Mouse (Mus musculus): ENCODE data around the gene Tspan1. TPM values are rescaled to one million over a fixed set of nuclear protein-coding genes. Genes with fewer than 3 reads are reported as not detected.

Gene Tspan1
- polyA plus RNA-seq, 1 experiment = not detected

GRCm38 (mm10) chr4:116173072-116173471, 5.7 kb upstream of the Tspan1 start, which contains the start of the genes 1700042G07Rik and Gm49337:
TSS of gene 1700042G07Rik (plus strand) at chr4:116173372.
TSS of gene Gm49337 (plus strand) at chr4:116173384.
- Histone ChIP-seq H3K36me3 (ENCODE audit: control insufficient read depth, insufficient read depth, low read length, poor library complexity, severe bottlenecking) (no peaks in the 10 kb centered on the region), H3K9me3 (replicated peaks; ENCODE audit: control insufficient read depth, insufficient read depth, low read length, poor library complexity, severe bottlenecking) (no peaks in the 10 kb centered on the region), H3K27ac (ENCODE audit: insufficient read depth, low read length) (no peak within 1 kb of the TSS), H3K27me3 (ENCODE audit: control insufficient read depth, insufficient read depth, low read length, poor library complexity, severe bottlenecking) (no peaks in the 10 kb centered on the region), H3K9ac (ENCODE audit: low read depth, poor library complexity, severe bottlenecking) (no peak within 1 kb of the TSS), H3K4me3 (ENCODE audit: low read depth, low read length) (no peak within 1 kb of the TSS), H3K4me1 (ENCODE audit: control insufficient read depth, insufficient read depth, low read length) (peaks cover 2% of the 10 kb centered on the region)
- TF ChIP-seq EP300 (IDR thresholded peaks at IDR 0.05; ENCODE audit: insufficient read depth, low read depth, low read length) (no peak), POLR2A (IDR thresholded peaks at IDR 0.05; ENCODE audit: insufficient read depth, low read length) (no peak), CTCF (IDR thresholded peaks at IDR 0.05; ENCODE audit: low read depth, low read length) (no peak)

GRCm38 (mm10) chr4:116169353-116169672, 1.9 kb upstream of the Tspan1 start:
- H3K27ac ChIP-seq (ENCODE audit: insufficient read depth, low read length) = no peak overlapping the region
- no peaks in the 10 kb centered on the region for H3K36me3 ChIP-seq (ENCODE audit: control insufficient read depth, insufficient read depth, low read length, poor library complexity, severe bottlenecking)
- H3K9me3 ChIP-seq (replicated peaks; ENCODE audit: control insufficient read depth, insufficient read depth, low read length, poor library complexity, severe bottlenecking) = no peaks in the 10 kb centered on the region
- TF ChIP-seq POLR2A (IDR thresholded peaks at IDR 0.05; ENCODE audit: insufficient read depth, low read length) (no peak), CTCF (IDR thresholded peaks at IDR 0.05; ENCODE audit: low read depth, low read length) (no peak), EP300 (IDR thresholded peaks at IDR 0.05; ENCODE audit: insufficient read depth, low read depth, low read length) (no peak)
- no peak overlapping the region for H3K4me3 ChIP-seq (ENCODE audit: low read depth, low read length)
- H3K27me3 ChIP-seq (ENCODE audit: control insufficient read depth, insufficient read depth, low read length, poor library complexity, severe bottlenecking) = no peaks in the 10 kb centered on the region
- no peak overlapping the region for H3K9ac ChIP-seq (ENCODE audit: low read depth, poor library complexity, severe bottlenecking)
- peaks cover 4% of the 10 kb centered on the region for H3K4me1 ChIP-seq (ENCODE audit: control insufficient read depth, insufficient read depth, low read length)

GRCm38 (mm10) chr4:116168617-116169352, 1.4 kb upstream of the Tspan1 start:
- H3K27ac ChIP-seq (ENCODE audit: insufficient read depth, low read length) = no peak overlapping the region
- no peaks in the 10 kb centered on the region for H3K36me3 ChIP-seq (ENCODE audit: control insufficient read depth, insufficient read depth, low read length, poor library complexity, severe bottlenecking)
- H3K4me3 ChIP-seq (ENCODE audit: low read depth, low read length) = no peak overlapping the region
- no peaks in the 10 kb centered on the region for H3K9me3 ChIP-seq (replicated peaks; ENCODE audit: control insufficient read depth, insufficient read depth, low read length, poor library complexity, severe bottlenecking)
- peaks cover 5% of the 10 kb centered on the region for H3K4me1 ChIP-seq (ENCODE audit: control insufficient read depth, insufficient read depth, low read length)
- TF ChIP-seq CTCF (IDR thresholded peaks at IDR 0.05; ENCODE audit: low read depth, low read length) = peak; percentile 40
- TF ChIP-seq POLR2A (IDR thresholded peaks at IDR 0.05; ENCODE audit: insufficient read depth, low read length) = no peak
- no peaks in the 10 kb centered on the region for H3K27me3 ChIP-seq (ENCODE audit: control insufficient read depth, insufficient read depth, low read length, poor library complexity, severe bottlenecking)
- H3K9ac ChIP-seq (ENCODE audit: low read depth, poor library complexity, severe bottlenecking) = no peak overlapping the region

GRCm38 (mm10) chr4:116165708-116166407, 1.5 kb downstream of the Tspan1 start:
- TF ChIP-seq POLR2A (IDR thresholded peaks at IDR 0.05; ENCODE audit: insufficient read depth, low read length) (no peak), CTCF (IDR thresholded peaks at IDR 0.05; ENCODE audit: low read depth, low read length) (no peak), EP300 (IDR thresholded peaks at IDR 0.05; ENCODE audit: insufficient read depth, low read depth, low read length) (no peak)
- H3K36me3 ChIP-seq (ENCODE audit: control insufficient read depth, insufficient read depth, low read length, poor library complexity, severe bottlenecking) = 0 out of 2 replicates have a peak, but pooled peaks cover 2% of the 10 kb centered on the region
- no peaks in the 10 kb centered on the region for H3K9me3 ChIP-seq (replicated peaks; ENCODE audit: control insufficient read depth, insufficient read depth, low read length, poor library complexity, severe bottlenecking)
- H3K27ac ChIP-seq (ENCODE audit: insufficient read depth, low read length) = no peak overlapping the region
- H3K9ac ChIP-seq (ENCODE audit: low read depth, poor library complexity, severe bottlenecking) = no peak overlapping the region
- no peak overlapping the region for H3K4me3 ChIP-seq (ENCODE audit: low read depth, low read length)
- no peaks in the 10 kb centered on the region for H3K27me3 ChIP-seq (ENCODE audit: control insufficient read depth, insufficient read depth, low read length, poor library complexity, severe bottlenecking)
- peaks cover 5% of the 10 kb centered on the region for H3K4me1 ChIP-seq (ENCODE audit: control insufficient read depth, insufficient read depth, low read length)

GRCm38 (mm10) chr4:116164759-116165554, 2.4 kb downstream of the Tspan1 start:
- no peaks in the 10 kb centered on the region for H3K27me3 ChIP-seq (ENCODE audit: control insufficient read depth, insufficient read depth, low read length, poor library complexity, severe bottlenecking)
- H3K9me3 ChIP-seq (replicated peaks; ENCODE audit: control insufficient read depth, insufficient read depth, low read length, poor library complexity, severe bottlenecking) = no peaks in the 10 kb centered on the region
- no peak overlapping the region for H3K4me3 ChIP-seq (ENCODE audit: low read depth, low read length)
- no peak overlapping the region for H3K27ac ChIP-seq (ENCODE audit: insufficient read depth, low read length)
- TF ChIP-seq POLR2A (IDR thresholded peaks at IDR 0.05; ENCODE audit: insufficient read depth, low read length) = no peak
- TF ChIP-seq EP300 (IDR thresholded peaks at IDR 0.05; ENCODE audit: insufficient read depth, low read depth, low read length) = no peak
- no peak for TF ChIP-seq CTCF (IDR thresholded peaks at IDR 0.05; ENCODE audit: low read depth, low read length)
- no peak overlapping the region for H3K9ac ChIP-seq (ENCODE audit: low read depth, poor library complexity, severe bottlenecking)
- peaks cover 7% of the 10 kb centered on the region; the same call in 1 of the 2 replicates for H3K36me3 ChIP-seq (ENCODE audit: control insufficient read depth, insufficient read depth, low read length, poor library complexity, severe bottlenecking)
- H3K4me1 ChIP-seq (ENCODE audit: control insufficient read depth, insufficient read depth, low read length) = peaks cover 5% of the 10 kb centered on the region
